Mouse (Mus musculus) megakaryocyte, embryonic 14.5 days (primary cell): Measurements from ENCODE around the gene Adgrl1.

ENCODE experiments used
- FLI1 ChIP-seq: IDR thresholded peaks from 2 replicates; pipeline ENCODE4 v1.6.1; 2012; ENCODE audit warnings: low read length, inconsistent platforms, mixed read lengths
- GATA1 ChIP-seq: IDR thresholded peaks from 3 replicates; pipeline ENCODE4 v1.6.1; 2012; ENCODE audit warnings: mixed read lengths, low read length, inconsistent platforms, borderline replicate concordance

GRCm38 (mm10) chr8:83874881-83875655 lies 24.8 kb upstream of the Adgrl1 start:
- TF ChIP-seq GATA1 = no peak
- TF ChIP-seq FLI1 = no peak
